Mouse (Mus musculus): ENCODE data around the gene Vstm4. TPM values are rescaled to one million over a fixed set of nuclear protein-coding genes. Genes with fewer than 3 reads are reported as not detected.

The Vstm4 gene
- polyA plus RNA-seq, 1 experiment from 2014 or later = 38.5 TPM

Other genes with a start within 250 kb of the Vstm4 start
- gene 3425401B19Rik, start 171.5 kb upstream of the Vstm4 start, polyA plus RNA-seq (2015; fragmentation: Nextera tagmentation; extraction: Ambion mirVana) = 0.10 and 0.65 TPM in 2 replicates
- gene Tmem273, start 70.8 kb upstream of the Vstm4 start, polyA plus RNA-seq (2015; fragmentation: Nextera tagmentation; extraction: Ambion mirVana) = 1.5 and 1.6 TPM in 2 replicates
- gene Fam170b, start 22.8 kb upstream of the Vstm4 start, polyA plus RNA-seq (2015; fragmentation: Nextera tagmentation; extraction: Ambion mirVana) = 0.05 TPM in 1 of 2 replicates, not detected in the other
- 0.16 and 0.30 TPM in 2 replicates for gene Lrrc18, start 134.6 kb downstream of the Vstm4 start, polyA plus RNA-seq (2015; fragmentation: Nextera tagmentation; extraction: Ambion mirVana)

Measured in stomach, embryonic 16.5 days (tissue).